Mouse (Mus musculus) olfactory bulb, adult 2 months (tissue): ENCODE results near the gene Slc2a8.

Source experiments
- CTCF ChIP-seq: fragments of 200-500 bp; IDR thresholded peaks from 2 replicates; pipeline ENCODE4 v1.5.1; 2012; ENCODE audit warnings: low read depth, mild to moderate bottlenecking, low read length, moderate library complexity; ENCODE audit not compliant: insufficient read depth
- POLR2A ChIP-seq: fragments of 200-500 bp; IDR thresholded peaks from 2 replicates; pipeline ENCODE4 v1.6.1; 2012; ENCODE audit warnings: mild to moderate bottlenecking, low read depth, low read length, moderate library complexity; ENCODE audit not compliant: insufficient read depth

GRCm38 (mm10) chr2:32978675-32979074, 3.2 kb downstream of the Slc2a8 start:
- TF ChIP-seq POLR2A (no peak), CTCF (no peak)
